Mouse (Mus musculus): ENCODE measurements around the gene Vmn1r116. TPM values are rescaled to one million over a fixed set of nuclear protein-coding genes. Genes with fewer than 3 reads are reported as not detected.
"Not testable (repeated sequence)": the region's sequence is repeated elsewhere in the genome, so short reads cannot be mapped to it uniquely, and the experiment has no call there.

The Vmn1r116 gene
- not detected for total RNA-seq (2021)
- long read RNA-seq, experiment 1 = 0 reads
- long read RNA-seq, experiment 2 = 0 reads

DNA sequence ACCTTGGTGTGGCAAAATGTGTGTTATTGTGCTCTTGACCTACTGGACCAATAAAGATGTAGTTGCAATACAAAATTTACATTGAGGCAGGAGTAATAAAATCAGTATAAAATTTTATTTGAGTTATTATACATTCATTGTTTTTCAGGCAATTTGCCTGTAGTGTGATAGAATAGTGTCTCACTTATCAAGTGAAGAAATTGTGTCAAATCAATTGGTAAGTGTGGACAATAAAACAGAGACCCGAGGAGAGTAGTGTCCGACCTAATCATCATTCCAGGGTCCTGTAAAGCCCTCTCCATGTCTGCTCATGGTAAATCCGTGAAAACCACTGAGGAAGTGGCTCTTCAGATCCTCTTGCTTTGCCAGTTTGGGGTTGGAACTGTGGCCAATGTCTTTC, at the start of gene Vmn1r116:
Vmn1r116 (plus strand) TSS at position 301 of the 400 bp plus-strand sequence.
- not testable (repeated sequence) for DNase-seq (ENCODE audit: low spot score in 2 of 2)

DNA sequence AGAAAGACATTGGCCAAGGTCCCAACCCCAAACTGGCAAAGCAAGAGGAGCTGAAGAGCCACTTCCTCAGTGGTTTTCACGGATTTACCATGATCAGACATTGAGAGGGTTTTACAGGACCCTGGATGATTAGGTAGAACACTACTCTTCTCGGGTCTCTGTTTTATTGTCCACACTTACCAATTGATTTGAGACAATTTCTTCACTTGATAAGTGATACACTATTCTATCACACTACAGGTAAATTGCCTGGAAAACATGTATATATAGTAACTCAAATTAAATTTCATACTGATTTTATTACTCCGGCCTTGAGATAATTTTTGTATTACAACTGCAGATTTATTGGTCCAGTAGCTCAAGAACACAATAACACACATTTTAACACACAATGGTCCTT, 27.2 kb upstream of the Vmn1r116 start, which contains the start of gene Vmn1r115:
Vmn1r115 (minus strand) TSS at position 101 of the 400 bp plus-strand sequence.
- not testable (repeated sequence) for DNase-seq (ENCODE audit: low spot score in 2 of 2)

DNA sequence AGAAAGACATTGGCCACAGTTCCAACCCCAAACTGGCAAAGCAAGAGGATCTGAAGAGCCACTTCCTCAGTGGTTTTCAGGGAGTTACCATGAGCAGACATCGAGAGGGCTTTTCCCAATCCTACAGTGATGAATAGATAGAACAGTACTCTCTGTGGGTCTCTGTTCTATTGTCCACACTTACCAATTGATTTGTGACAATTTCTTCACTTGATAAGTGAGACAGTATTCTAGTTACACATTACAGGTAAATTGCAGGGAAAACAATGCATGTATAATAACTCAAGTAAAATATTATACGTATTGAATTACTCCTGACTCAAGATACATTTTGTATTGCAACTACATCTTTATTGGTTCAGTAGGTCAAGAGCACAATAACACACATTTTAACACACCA, 12.0 kb downstream of the Vmn1r116 start, which contains the start of gene Vmn1r117:
Vmn1r117 (minus strand) TSS at position 101 of the 400 bp plus-strand sequence.
- DNase-seq (ENCODE audit: low spot score in 2 of 2) = not testable (repeated sequence)

DNA sequence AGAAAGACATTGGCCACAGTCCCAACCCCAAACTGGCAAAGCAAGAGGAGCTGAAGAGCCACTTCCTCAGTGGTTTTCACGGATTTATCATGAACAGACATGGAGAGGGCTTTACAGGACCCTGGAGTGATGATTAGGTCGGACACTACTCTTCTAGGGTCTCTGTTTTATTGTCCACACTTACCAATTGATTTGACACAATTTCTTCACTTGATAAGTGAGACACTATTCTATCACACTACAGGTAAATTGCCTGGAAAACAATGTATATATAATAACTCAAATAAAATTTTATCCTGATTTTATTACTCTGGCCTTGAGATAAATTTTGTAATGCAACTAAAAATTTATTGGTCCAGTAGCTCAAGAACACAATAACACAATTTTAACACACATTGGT, 40.2 kb downstream of the Vmn1r116 start, which contains the start of gene Vmn1r118:
Vmn1r118 (minus strand) TSS at position 101 of the 400 bp plus-strand sequence.
- not testable (repeated sequence) for DNase-seq (ENCODE audit: low spot score in 2 of 2)

Other genes starting within 250 kb of the Vmn1r116 start
- not detected for gene Vmn1r107, start 203.3 kb upstream of the Vmn1r116 start, total RNA-seq (2021)
- not detected for gene Vmn1r111, start 169.0 kb upstream of the Vmn1r116 start, total RNA-seq (2021)
- gene Gm10668, start 141.6 kb upstream of the Vmn1r116 start, total RNA-seq (2021) = not detected
- gene Vmn1r112, start 101.1 kb upstream of the Vmn1r116 start, total RNA-seq (2021) = not detected
- not detected for gene Vmn1r113, start 85.0 kb upstream of the Vmn1r116 start, total RNA-seq (2021)
- not detected for gene Vmn1r114, start 60.1 kb upstream of the Vmn1r116 start, total RNA-seq (2021)
- not detected for gene Vmn1r115, start 27.3 kb upstream of the Vmn1r116 start, total RNA-seq (2021)
- gene Vmn1r117, start 11.9 kb downstream of the Vmn1r116 start, total RNA-seq (2021) = not detected
- gene Vmn1r118, start 40.1 kb downstream of the Vmn1r116 start, total RNA-seq (2021) = not detected
- not detected for gene Vmn1r119, start 140.2 kb downstream of the Vmn1r116 start, total RNA-seq (2021)
- not detected for gene Vmn1r120, start 181.5 kb downstream of the Vmn1r116 start, total RNA-seq (2021)
- gene Vmn1r121, start 226.3 kb downstream of the Vmn1r116 start, total RNA-seq (2021) = not detected